ENCODE assay signal across 26 mouse cellular contexts in genomic region chr2:147007265-147007664, GRCm38 (mm10).
"Had no signal": no experiment of that assay in that cellular context is flagged by ENCODE, and none has a peak within 500 bp of the region (broad histone marks: within the 10 kb centered on the region; RNA-seq: fewer than 3 reads in every experiment).

No protein-coding gene starts in this region.

- H3K27me3 ChIP-seq: embryonic facial prominence, embryonic 12.5 days; embryonic facial prominence, embryonic 13.5 days; embryonic facial prominence, embryonic 15.5 days; forebrain, embryonic 12.5 days; forebrain, embryonic 13.5 days; forebrain, embryonic 15.5 days had no signal

- H3K36me3 ChIP-seq: embryonic facial prominence, embryonic 12.5 days; embryonic facial prominence, embryonic 15.5 days; forebrain, embryonic 12.5 days; forebrain, embryonic 15.5 days had no signal

- DNase-seq: cerebellum, adult 8-10 months; cerebellum, adult 9-10 months; cerebellum, adult 9-11 months; cerebellum, postnatal 10 days; cerebellum, postnatal 14 days; cerebellum, postnatal 36 days; embryo, embryonic 11 days; forebrain, postnatal 0 days; gastrocnemius, adult 2 months; gastrocnemius, postnatal 10 days; gastrocnemius, postnatal 14 days; gastrocnemius, postnatal 25 days; gastrocnemius, postnatal 36 days; heart, adult 2 months had no signal

- ATAC-seq: forebrain, embryonic 13.5 days; forebrain, embryonic 14.5 days; forebrain, embryonic 15.5 days; forebrain, embryonic 16.5 days; forebrain, postnatal 0 days had no signal

- H3K4me3 ChIP-seq: embryonic facial prominence, embryonic 10.5 days; embryonic facial prominence, embryonic 12.5 days; embryonic facial prominence, embryonic 13.5 days; embryonic facial prominence, embryonic 15.5 days; erythroblast, embryonic 14.5 days; forebrain, embryonic 10.5 days; forebrain, embryonic 12.5 days; forebrain, embryonic 13.5 days; forebrain, embryonic 15.5 days; gastrocnemius, adult 2 months; heart, adult 2 months; heart, embryonic 10.5 days had no signal

- H3K9me3 ChIP-seq: embryonic facial prominence, embryonic 10.5 days; embryonic facial prominence, embryonic 12.5 days; embryonic facial prominence, embryonic 13.5 days; embryonic facial prominence, embryonic 15.5 days; forebrain, embryonic 10.5 days; forebrain, embryonic 12.5 days; forebrain, embryonic 13.5 days; forebrain, embryonic 15.5 days; heart, embryonic 10.5 days had no signal

- H3K27ac ChIP-seq: embryonic facial prominence, embryonic 10.5 days; embryonic facial prominence, embryonic 12.5 days; embryonic facial prominence, embryonic 13.5 days; embryonic facial prominence, embryonic 15.5 days; forebrain, embryonic 10.5 days; forebrain, embryonic 12.5 days; forebrain, embryonic 13.5 days; forebrain, embryonic 15.5 days; gastrocnemius, adult 2 months; heart, adult 2 months; heart, embryonic 10.5 days had no signal

- H3K9ac ChIP-seq: embryonic facial prominence, embryonic 12.5 days; embryonic facial prominence, embryonic 13.5 days; embryonic facial prominence, embryonic 15.5 days; forebrain, embryonic 12.5 days; forebrain, embryonic 13.5 days; forebrain, embryonic 15.5 days; forebrain, postnatal 0 days had no signal
